Mouse (Mus musculus) embryonic facial prominence, embryonic 10.5 days (tissue): ENCODE data around the gene Thap12. TPM values are rescaled to one million over a fixed set of nuclear protein-coding genes. Genes with fewer than 3 reads are reported as not detected.

Experiments used
- DNase-seq: peaks from one replicate; pipeline ENCODE4 v3.0.0-alpha.2; 2017; ENCODE audit warnings: low spot score
- H3K27ac ChIP-seq: fragments of 300-500 bp; sonication (generic); replicated peaks from 2 replicates; pipeline ENCODE4 v1.5.1; 2016; ENCODE audit warnings: mild to moderate bottlenecking
- H3K27me3 ChIP-seq: fragments of 300-500 bp; sonication (generic); replicated peaks from 2 replicates; pipeline ENCODE4 v1.6.1; 2016; ENCODE audit warnings: low read depth, mild to moderate bottlenecking; ENCODE audit not compliant: poor library complexity, severe bottlenecking
- H3K36me3 ChIP-seq: fragments of 300-500 bp; sonication (generic); replicated peaks from 2 replicates; pipeline ENCODE4 v1.6.1; 2016; ENCODE audit warnings: mild to moderate bottlenecking, moderate library complexity
- H3K4me1 ChIP-seq: fragments of 300-500 bp; sonication (generic); 2 replicates; pipeline ENCODE4 v1.6.1; 2016
- H3K4me3 ChIP-seq: fragments of 300-500 bp; sonication (generic); 2 replicates; pipeline ENCODE4 v1.5.1; 2016; ENCODE audit warnings: mild to moderate bottlenecking, moderate library complexity
- H3K9me3 ChIP-seq: fragments of 300-500 bp; sonication (generic); 2 replicates; pipeline ENCODE4 v1.6.1; 2016; ENCODE audit warnings: mild to moderate bottlenecking
- WGBS: fragments of 180-500 bp; shearing (Covaris S2); methylation state at CpG from one replicate; pipeline ENCODE4 v1.1.7; 2016; 5-methylcytosine and 5-hydroxymethylcytosine counted together
- polyA plus RNA-seq: library from polyadenylated mRNA; unstranded; fragments of >200 nt; fragmentation: Nextera tagmentation; extraction: Ambion mirVana; gene quantifications from 2 replicates; pipeline ENCODE4 v1.2.1, GENCODE M21; 2016

Gene Thap12
- polyA plus RNA-seq, 1 experiment from 2014 or later = 57.5 TPM

GRCm38 (mm10) chr7:98678441-98678840 is 24.5 kb upstream of the Thap12 start:
- peaks cover 37% of the 10 kb centered on the region for H3K4me1 ChIP-seq
- H3K27ac ChIP-seq = no peak overlapping the region
- WGBS = 50% methylated on average over 7 of the region's 7 CpGs
- no peaks in the 10 kb centered on the region for H3K36me3 ChIP-seq
- no peaks in the 10 kb centered on the region for H3K9me3 ChIP-seq
- H3K4me3 ChIP-seq = 0 out of 2 replicates have a peak overlapping the region, but pooled peaks have one; percentile 11
- H3K27me3 ChIP-seq = 0 out of 2 replicates have a peak, but pooled peaks cover 11% of the 10 kb centered on the region
- no peak for DNase-seq

- no peak for DNase-seq
- no peaks in the 10 kb centered on the region for H3K9me3 ChIP-seq
- H3K36me3 ChIP-seq = no peaks in the 10 kb centered on the region
- H3K4me1 ChIP-seq = peaks cover 43% of the 10 kb centered on the region
- peak overlapping the region; percentile 35; the same call in 1 of the 2 replicates for H3K27ac ChIP-seq
- WGBS = 66% methylated on average over 2 of the region's 2 CpGs
- peaks cover 16% of the 10 kb centered on the region for H3K27me3 ChIP-seq
- no peak overlapping the region for H3K4me3 ChIP-seq
Observed at GRCm38 (mm10) chr7:98680691-98681090, 22.2 kb upstream of the Thap12 start.

- Histone ChIP-seq H3K4me1 (peaks cover 43% of the 10 kb centered on the region), H3K9me3 (no peaks in the 10 kb centered on the region), H3K27ac (no peak overlapping the region), H3K27me3 (peaks cover 9% of the 10 kb centered on the region), H3K36me3 (no peaks in the 10 kb centered on the region), H3K4me3 (no peak overlapping the region)
- DNase-seq = no peak
- 89% methylated on average over 10 of the region's 10 CpGs for WGBS
Observed at GRCm38 (mm10) chr7:98682821-98683220, 20.1 kb upstream of the Thap12 start.

GRCm38 (mm10) chr7:98685895-98686294 is 17.0 kb upstream of the Thap12 start:
- peak overlapping the region; percentile 51 for H3K27ac ChIP-seq
- H3K4me3 ChIP-seq = peak overlapping the region; percentile 28; the same call in 1 of the 2 replicates
- WGBS = 34% methylated on average over 13 of the region's 13 CpGs
- H3K36me3 ChIP-seq = no peaks in the 10 kb centered on the region
- H3K4me1 ChIP-seq = peaks cover 16% of the 10 kb centered on the region
- H3K9me3 ChIP-seq = no peaks in the 10 kb centered on the region
- H3K27me3 ChIP-seq = peaks cover 5% of the 10 kb centered on the region
- DNase-seq = peak; percentile 67

- no peaks in the 10 kb centered on the region for H3K36me3 ChIP-seq
- H3K9me3 ChIP-seq = no peaks in the 10 kb centered on the region
- 85% methylated on average over 1 of the region's 1 CpGs for WGBS
- peaks cover 28% of the 10 kb centered on the region for H3K4me1 ChIP-seq
- H3K27ac ChIP-seq = no peak overlapping the region
- no peak overlapping the region for H3K4me3 ChIP-seq
- H3K27me3 ChIP-seq = no peaks in the 10 kb centered on the region
- no peak for DNase-seq
Observed at GRCm38 (mm10) chr7:98690126-98690525, 12.8 kb upstream of the Thap12 start.

GRCm38 (mm10) chr7:98690831-98691230 is 12.1 kb upstream of the Thap12 start:
- DNase-seq = peak; percentile 46
- peaks cover 21% of the 10 kb centered on the region for H3K4me1 ChIP-seq
- H3K27ac ChIP-seq = no peak overlapping the region
- WGBS = 19% methylated on average over 3 of the region's 3 CpGs
- H3K9me3 ChIP-seq = no peaks in the 10 kb centered on the region
- H3K4me3 ChIP-seq = no peak overlapping the region
- H3K27me3 ChIP-seq = no peaks in the 10 kb centered on the region
- no peaks in the 10 kb centered on the region for H3K36me3 ChIP-seq

- peaks cover 14% of the 10 kb centered on the region for H3K4me1 ChIP-seq
- no peaks in the 10 kb centered on the region for H3K27me3 ChIP-seq
- no peaks in the 10 kb centered on the region for H3K36me3 ChIP-seq
- no peak overlapping the region for H3K4me3 ChIP-seq
- 51% methylated on average over 24 of the region's 24 CpGs for WGBS
- H3K27ac ChIP-seq = no peak overlapping the region; the same call in 1 of the 2 replicates
- DNase-seq = no peak
- H3K9me3 ChIP-seq = no peaks in the 10 kb centered on the region
Observed at GRCm38 (mm10) chr7:98692761-98693546, 9.9 kb upstream of the Thap12 start.

GRCm38 (mm10) chr7:98694046-98694445 is 8.9 kb upstream of the Thap12 start:
- Histone ChIP-seq H3K27ac (no peak overlapping the region), H3K27me3 (no peaks in the 10 kb centered on the region), H3K9me3 (no peaks in the 10 kb centered on the region), H3K4me1 (peaks cover 14% of the 10 kb centered on the region), H3K4me3 (no peak overlapping the region), H3K36me3 (no peaks in the 10 kb centered on the region)
- WGBS = 84% methylated on average over 5 of the region's 5 CpGs
- no peak for DNase-seq

GRCm38 (mm10) chr7:98697496-98697895 is 5.4 kb upstream of the Thap12 start:
- DNase-seq = no peak
- H3K36me3 ChIP-seq = no peaks in the 10 kb centered on the region
- WGBS = 7% methylated on average over 2 of the region's 2 CpGs
- H3K27ac ChIP-seq = no peak overlapping the region
- no peaks in the 10 kb centered on the region for H3K9me3 ChIP-seq
- no peak overlapping the region for H3K4me3 ChIP-seq
- no peaks in the 10 kb centered on the region for H3K27me3 ChIP-seq
- H3K4me1 ChIP-seq = peaks cover 17% of the 10 kb centered on the region

- Histone ChIP-seq H3K36me3 (no peaks in the 10 kb centered on the region), H3K4me1 (peaks cover 12% of the 10 kb centered on the region), H3K4me3 (no peak overlapping the region), H3K9me3 (no peaks in the 10 kb centered on the region), H3K27ac (no peak overlapping the region), H3K27me3 (no peaks in the 10 kb centered on the region)
- no peak for DNase-seq
- WGBS = 67% methylated on average over 5 of the region's 5 CpGs
Observed at GRCm38 (mm10) chr7:98698041-98698440, 4.9 kb upstream of the Thap12 start.

GRCm38 (mm10) chr7:98698590-98698989 is 4.3 kb upstream of the Thap12 start:
- no peak for DNase-seq
- Histone ChIP-seq H3K9me3 (no peaks in the 10 kb centered on the region), H3K27me3 (no peaks in the 10 kb centered on the region), H3K4me3 (no peak overlapping the region), H3K4me1 (peaks cover 9% of the 10 kb centered on the region), H3K36me3 (no peaks in the 10 kb centered on the region), H3K27ac (no peak overlapping the region)
- WGBS = 88% methylated on average over 4 of the region's 4 CpGs

- Histone ChIP-seq H3K4me3 (peak overlapping the region; percentile 86), H3K36me3 (no peaks in the 10 kb centered on the region), H3K4me1 (peaks cover 28% of the 10 kb centered on the region), H3K27ac (peak overlapping the region; percentile 93), H3K27me3 (no peaks in the 10 kb centered on the region), H3K9me3 (no peaks in the 10 kb centered on the region)
- DNase-seq = no peak
- WGBS = 66% methylated on average over 7 of the region's 7 CpGs
Observed at GRCm38 (mm10) chr7:98701771-98702170, 1.1 kb upstream of the Thap12 start.

- under 1% methylated on average over 38 of the region's 38 CpGs for WGBS
Observed at GRCm38 (mm10) chr7:98703365-98703881, 520 bp downstream of the Thap12 start.

More at GRCm38 (mm10) chr7:98703365-98703881, 520 bp downstream of the Thap12 start:
- H3K36me3 ChIP-seq = no peaks in the 10 kb centered on the region
- H3K9me3 ChIP-seq = no peaks in the 10 kb centered on the region
- DNase-seq = no peak
- no peaks in the 10 kb centered on the region for H3K27me3 ChIP-seq
- H3K4me3 ChIP-seq = peak overlapping the region; percentile 86
- peak overlapping the region; percentile 93 for H3K27ac ChIP-seq
- H3K4me1 ChIP-seq = peaks cover 28% of the 10 kb centered on the region
